Mouse (Mus musculus) limb, embryonic 10.5 days (tissue): ENCODE results near the gene Lhfp. TPM values are rescaled to one million over a fixed set of nuclear protein-coding genes. Genes with fewer than 3 reads are reported as not detected.

ENCODE experiments used
- DNase-seq: peaks from one replicate; pipeline ENCODE4 v3.0.0-alpha.2; 2017; ENCODE audit warnings: low spot score
- H3K27ac ChIP-seq: fragments of 300-500 bp; sonication (generic); 2 replicates; pipeline ENCODE4 v1.5.1; 2016; ENCODE audit warnings: mild to moderate bottlenecking
- H3K27me3 ChIP-seq: fragments of 300-500 bp; sonication (generic); 2 replicates; pipeline ENCODE4 v1.6.1; 2016; ENCODE audit warnings: low read depth, mild to moderate bottlenecking; ENCODE audit not compliant: poor library complexity, severe bottlenecking
- H3K36me3 ChIP-seq: fragments of 300-500 bp; sonication (generic); 2 replicates; pipeline ENCODE4 v1.6.1; 2016; ENCODE audit warnings: mild to moderate bottlenecking, moderate library complexity
- H3K4me1 ChIP-seq: fragments of 300-500 bp; sonication (generic); 2 replicates; pipeline ENCODE4 v1.6.1; 2016
- H3K4me3 ChIP-seq: fragments of 300-500 bp; sonication (generic); 2 replicates; pipeline ENCODE4 v1.5.1; 2016; ENCODE audit warnings: mild to moderate bottlenecking, moderate library complexity
- H3K9me3 ChIP-seq: fragments of 300-500 bp; sonication (generic); replicated peaks from 2 replicates; pipeline ENCODE4 v1.6.1; 2016; ENCODE audit warnings: mild to moderate bottlenecking
- WGBS: fragments of 180-500 bp; shearing (Covaris S2); methylation state at CpG from one replicate; pipeline ENCODE4 v1.1.7; 2016; 5-methylcytosine and 5-hydroxymethylcytosine counted together
- polyA plus RNA-seq: library from polyadenylated mRNA; unstranded; fragments of >200 nt; fragmentation: Nextera tagmentation; extraction: Ambion mirVana; gene quantifications from 2 replicates; pipeline ENCODE4 v1.2.1, GENCODE M21; 2016

Lhfp gene
- polyA plus RNA-seq, 1 experiment from 2014 or later, result 90.1 TPM

DNA sequence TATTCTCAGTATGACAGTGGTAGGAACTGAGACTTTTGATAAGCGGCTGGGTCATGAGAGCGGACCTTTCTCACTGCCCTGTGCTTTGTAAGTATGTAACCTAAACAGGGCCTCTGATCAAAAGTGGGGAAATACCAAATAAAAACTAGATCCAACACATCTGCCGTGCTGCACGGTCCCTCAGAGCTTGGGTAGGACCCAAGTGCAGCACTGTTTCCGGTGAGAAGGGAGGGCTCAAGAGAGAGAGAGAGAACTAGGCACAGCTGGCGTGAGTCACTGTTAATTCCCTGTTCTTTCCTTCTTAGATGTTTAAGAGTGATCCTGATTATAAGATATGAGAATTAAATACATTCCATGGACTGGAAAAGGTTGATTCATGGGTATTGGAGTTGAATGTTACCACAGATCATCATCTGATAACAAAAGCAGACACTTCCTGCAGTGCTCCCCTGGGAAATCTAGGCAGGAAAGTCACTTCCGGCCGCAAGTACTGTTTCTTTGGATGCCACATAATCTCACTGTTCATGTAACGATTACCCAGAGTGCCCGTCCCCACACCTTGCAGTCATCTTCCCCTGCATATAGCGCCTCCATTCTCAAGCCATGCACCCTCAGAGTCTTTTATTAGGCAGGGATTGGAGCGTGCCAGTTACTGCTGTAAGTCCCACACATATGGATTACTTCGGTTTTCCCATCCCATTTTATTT is 243.3 kb downstream of the Lhfp start:
- WGBS, result 82% methylated on average over 13 of the region's 13 CpGs
- Histone ChIP-seq H3K27me3 (no peaks in the 10 kb centered on the region), H3K27ac (no peak overlapping the region), H3K4me1 (peaks cover 15% of the 10 kb centered on the region), H3K4me3 (no peak overlapping the region), H3K9me3 (no peaks in the 10 kb centered on the region), H3K36me3 (no peaks in the 10 kb centered on the region)
- no peak for DNase-seq

DNA sequence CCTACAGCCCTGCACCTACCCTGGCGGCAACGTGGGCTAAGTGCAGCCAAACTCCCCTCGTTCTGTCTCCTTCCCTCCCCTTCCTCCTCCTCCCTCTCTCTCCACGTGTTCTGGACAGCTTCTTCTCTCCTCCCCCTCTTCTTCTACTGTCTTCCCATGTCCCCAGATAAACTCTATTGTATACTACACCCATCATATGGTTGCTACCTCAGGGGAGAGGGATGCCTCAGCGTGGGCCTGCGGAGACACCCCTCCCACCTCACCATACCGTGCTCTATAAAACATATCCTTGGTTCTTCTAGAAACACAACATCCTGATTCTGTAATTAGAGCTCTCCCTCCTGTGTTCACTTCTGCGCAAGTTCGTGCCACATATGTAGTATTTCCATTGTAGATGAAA is 247.3 kb downstream of the Lhfp start:
- H3K4me1 ChIP-seq, result peaks cover 37% of the 10 kb centered on the region

DNA sequence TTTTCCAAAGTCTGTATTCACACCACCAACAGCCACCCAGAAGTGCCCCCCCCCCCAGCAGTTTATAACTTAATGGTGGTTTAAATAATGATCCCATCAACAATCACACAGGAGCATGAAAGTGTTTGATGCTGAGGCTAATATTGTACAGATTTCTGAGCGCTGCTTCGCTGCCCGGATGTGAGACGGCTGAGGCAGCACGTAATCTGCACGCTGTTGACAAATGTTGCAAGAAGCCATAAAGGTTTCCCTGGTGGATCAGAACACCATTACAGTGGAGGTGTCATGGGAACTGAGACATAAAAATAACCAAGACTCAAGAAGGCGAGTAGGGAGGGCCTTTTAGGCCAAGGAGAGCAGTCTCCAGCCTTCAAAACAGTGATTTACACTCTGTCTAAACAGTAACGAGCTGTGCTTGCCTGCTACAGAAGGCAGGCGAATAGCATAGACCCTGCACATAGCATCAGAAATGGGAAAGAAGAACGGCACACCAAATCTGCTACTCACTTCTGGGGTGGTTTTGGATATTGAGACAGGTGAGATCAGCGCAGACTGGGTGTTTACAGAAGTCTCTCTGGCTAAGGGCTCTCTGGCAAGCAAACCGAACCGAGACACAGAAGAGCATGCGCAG is 248.4 kb downstream of the Lhfp start:
- no peak for DNase-seq
- Histone ChIP-seq H3K4me1 (peaks cover 39% of the 10 kb centered on the region), H3K4me3 (no peak overlapping the region), H3K27ac (0 out of 2 replicates have a peak overlapping the region, but pooled peaks have one; percentile 19), H3K36me3 (no peaks in the 10 kb centered on the region), H3K27me3 (no peaks in the 10 kb centered on the region), H3K9me3 (no peaks in the 10 kb centered on the region)
- WGBS, result 54% methylated on average over 14 of the region's 14 CpGs

More for the DNA sequence above, 247.3 kb downstream of the Lhfp start:
- H3K4me3 ChIP-seq, result no peak overlapping the region
- WGBS, result 53% methylated on average over 9 of the region's 9 CpGs
- peak overlapping the region; percentile 50; the same call in 1 of the 2 replicates for H3K27ac ChIP-seq
- H3K27me3 ChIP-seq, result no peaks in the 10 kb centered on the region
- no peak for DNase-seq
- no peaks in the 10 kb centered on the region for H3K36me3 ChIP-seq
- H3K9me3 ChIP-seq, result no peaks in the 10 kb centered on the region

DNA sequence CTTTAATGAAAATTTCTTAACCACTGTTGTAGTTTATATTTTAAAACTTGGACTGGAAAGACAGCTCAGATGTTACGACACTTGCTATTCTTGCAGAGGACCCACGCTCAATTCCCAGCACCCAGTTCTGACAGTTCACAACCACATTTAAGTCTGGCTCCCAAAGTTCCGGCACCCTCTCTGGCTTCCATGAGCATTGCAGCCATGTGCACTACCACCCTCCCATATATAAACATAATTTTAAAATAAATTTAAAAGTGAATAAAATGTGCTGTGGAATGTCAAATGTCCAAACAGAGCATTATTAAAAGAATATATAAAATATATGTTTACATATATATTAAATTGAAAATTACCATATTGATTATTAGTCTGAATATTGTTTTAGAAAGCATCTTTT is 249.9 kb downstream of the Lhfp start:
- Histone ChIP-seq H3K9me3 (no peaks in the 10 kb centered on the region), H3K27ac (no peak overlapping the region), H3K27me3 (no peaks in the 10 kb centered on the region), H3K4me3 (no peak overlapping the region), H3K4me1 (peaks cover 44% of the 10 kb centered on the region), H3K36me3 (no peaks in the 10 kb centered on the region)
- WGBS, result 95% methylated on average over 3 of the region's 3 CpGs
- no peak for DNase-seq

DNA sequence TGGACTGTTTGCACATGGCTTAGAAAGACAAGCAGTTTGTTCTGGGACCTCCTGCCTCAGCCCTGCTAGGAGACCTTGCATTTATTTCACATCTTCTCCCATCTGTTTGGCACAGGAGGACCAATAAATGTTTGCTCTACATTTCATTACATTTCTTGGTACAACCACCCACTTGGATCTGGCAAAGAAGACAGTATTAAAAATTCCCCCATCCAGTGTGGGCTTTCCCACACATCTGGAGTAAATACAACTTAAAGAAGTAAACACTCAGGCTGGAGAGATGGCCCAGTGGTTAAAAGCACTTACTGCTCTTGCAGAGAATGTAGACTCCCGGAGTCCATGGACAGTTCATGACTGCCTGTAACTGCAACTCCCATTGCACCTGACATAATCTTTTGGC is 250.6 kb downstream of the Lhfp start:
- whole genome bisulfite sequencing, result 62% methylated on average over 1 of the region's 1 CpGs
- Histone ChIP-seq H3K36me3 (no peaks in the 10 kb centered on the region), H3K27me3 (no peaks in the 10 kb centered on the region), H3K4me3 (no peak overlapping the region), H3K27ac (no peak overlapping the region), H3K9me3 (no peaks in the 10 kb centered on the region), H3K4me1 (peaks cover 49% of the 10 kb centered on the region)
- no peak for DNase-seq

DNA sequence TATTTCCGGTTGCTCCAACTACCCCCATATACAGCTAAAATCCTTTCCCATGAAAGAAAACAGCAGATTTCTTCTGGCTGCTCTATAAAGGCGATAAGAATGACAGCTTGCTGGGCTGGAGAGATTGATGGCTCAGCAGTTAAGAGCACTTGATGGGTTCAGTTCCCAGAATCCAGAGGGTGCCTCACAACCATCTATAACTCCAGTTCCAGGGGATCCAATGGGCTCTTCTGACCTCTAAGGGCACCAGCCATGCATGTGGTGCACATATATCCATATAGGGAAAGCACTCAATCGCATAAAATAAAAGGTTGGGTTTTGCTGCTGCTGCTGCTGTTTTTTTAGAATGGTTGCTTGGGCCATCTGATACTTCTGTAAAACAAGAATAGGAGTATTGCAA is 251.1 kb downstream of the Lhfp start:
- no peak overlapping the region for H3K4me3 ChIP-seq
- H3K27ac ChIP-seq, result no peak overlapping the region
- DNase-seq, result no peak
- H3K36me3 ChIP-seq, result no peaks in the 10 kb centered on the region
- 70% methylated on average over 3 of the region's 3 CpGs for WGBS
- peaks cover 49% of the 10 kb centered on the region for H3K4me1 ChIP-seq
- no peaks in the 10 kb centered on the region for H3K27me3 ChIP-seq
- no peaks in the 10 kb centered on the region for H3K9me3 ChIP-seq

DNA sequence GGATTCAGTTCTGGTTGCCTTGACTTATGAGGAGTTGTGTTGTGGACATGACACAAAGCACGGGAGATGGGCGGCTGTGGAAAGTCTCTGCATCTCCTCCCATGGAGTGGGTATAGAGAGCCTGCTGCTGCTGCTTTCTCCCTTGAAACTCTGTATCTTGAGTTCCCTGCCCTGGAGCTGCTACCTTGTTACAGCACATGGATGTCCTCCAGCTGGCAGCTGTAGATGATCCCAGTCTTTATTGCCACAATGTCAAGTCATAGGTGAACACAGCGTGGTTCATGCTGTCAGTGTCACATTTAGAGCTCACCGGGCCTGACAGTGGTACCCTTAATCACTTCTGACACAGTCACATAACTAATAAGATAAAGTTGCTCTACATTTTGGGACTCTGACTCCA is 251.7 kb downstream of the Lhfp start:
- DNase-seq, result no peak
- Histone ChIP-seq H3K9me3 (no peaks in the 10 kb centered on the region), H3K27ac (no peak overlapping the region), H3K4me3 (no peak overlapping the region), H3K27me3 (no peaks in the 10 kb centered on the region), H3K4me1 (peaks cover 49% of the 10 kb centered on the region), H3K36me3 (no peaks in the 10 kb centered on the region)
- WGBS, result 76% methylated on average over 4 of the region's 4 CpGs

DNA sequence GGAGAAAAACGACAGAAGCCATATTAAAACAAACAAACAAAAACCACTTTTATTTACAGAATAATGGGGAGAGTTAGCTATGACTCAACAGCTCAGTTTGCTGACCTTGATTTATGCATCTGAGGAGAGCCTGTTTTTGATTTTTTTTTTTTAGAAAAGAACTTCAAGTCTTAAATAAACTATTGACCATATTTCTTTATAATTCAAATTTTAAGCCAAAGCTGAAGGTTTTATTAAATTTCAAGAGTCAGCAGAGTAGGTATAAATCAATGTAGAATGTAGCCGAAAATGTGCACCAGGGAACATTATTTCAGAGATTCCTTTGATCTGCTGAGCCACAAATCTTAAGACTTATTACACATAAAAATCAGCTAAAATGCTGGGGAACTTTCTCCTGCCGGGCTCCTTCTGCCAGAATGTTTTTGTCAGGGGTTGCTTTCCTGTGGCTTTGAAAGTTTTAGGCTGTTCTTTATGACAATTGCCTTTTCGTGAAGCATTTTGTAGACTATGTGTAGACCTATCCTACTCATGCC is 252.6 kb downstream of the Lhfp start:
- no peak overlapping the region for H3K4me3 ChIP-seq
- 60% methylated on average over 4 of the region's 4 CpGs for WGBS

DNA sequence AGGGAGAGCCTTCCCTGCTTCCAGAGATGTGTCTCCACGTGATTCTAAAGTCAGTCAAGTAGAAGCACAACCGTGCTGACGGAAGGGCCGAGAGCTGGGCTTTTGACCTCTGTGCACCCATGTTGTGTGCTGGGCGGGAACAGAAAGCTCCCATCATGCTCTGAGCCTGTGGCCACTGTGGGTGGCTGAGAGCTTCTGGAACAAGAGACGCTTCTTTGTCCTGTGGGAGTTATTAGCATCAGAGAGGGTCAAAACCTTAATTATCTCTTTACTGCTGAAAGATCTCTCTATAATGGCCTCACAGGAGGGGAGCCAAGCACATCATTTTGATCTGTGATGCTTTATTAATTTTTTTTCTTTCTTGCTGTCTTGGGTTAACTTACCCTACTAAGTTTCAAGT is 253.5 kb downstream of the Lhfp start:
- H3K4me1 ChIP-seq, result peaks cover 31% of the 10 kb centered on the region
- H3K36me3 ChIP-seq, result no peaks in the 10 kb centered on the region
- H3K4me3 ChIP-seq, result no peak overlapping the region
- WGBS, result 62% methylated on average over 6 of the region's 6 CpGs
- peak overlapping the region; percentile 46 for H3K27ac ChIP-seq
- no peaks in the 10 kb centered on the region for H3K27me3 ChIP-seq
- H3K9me3 ChIP-seq, result no peaks in the 10 kb centered on the region
- no peak for DNase-seq

More for the DNA sequence above, 252.6 kb downstream of the Lhfp start:
- no peak for DNase-seq
- H3K9me3 ChIP-seq, result no peaks in the 10 kb centered on the region
- peaks cover 40% of the 10 kb centered on the region for H3K4me1 ChIP-seq
- no peaks in the 10 kb centered on the region for H3K27me3 ChIP-seq
- H3K27ac ChIP-seq, result no peak overlapping the region
- H3K36me3 ChIP-seq, result no peaks in the 10 kb centered on the region

DNA sequence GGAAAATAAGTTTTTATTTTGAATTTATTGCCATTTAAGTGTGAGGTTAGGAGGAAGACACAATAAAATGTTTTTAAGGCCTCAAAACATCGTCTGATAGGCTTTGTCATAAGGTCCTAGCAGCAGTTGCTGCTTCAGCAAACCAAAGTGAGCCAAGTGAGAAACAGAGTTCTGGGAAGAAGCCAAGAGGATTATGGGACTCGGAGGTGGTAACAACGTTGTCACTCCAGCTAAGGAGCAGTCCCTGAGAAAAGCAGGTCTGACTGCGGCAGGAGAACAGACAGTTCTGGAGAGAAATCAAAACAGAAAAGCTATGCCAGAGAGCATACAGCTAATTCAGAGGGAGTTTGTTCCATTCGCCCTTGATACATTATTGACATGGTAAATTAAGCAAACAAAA is 260.5 kb downstream of the Lhfp start:
- H3K27ac ChIP-seq, result no peak overlapping the region
- H3K4me1 ChIP-seq, result peaks cover 12% of the 10 kb centered on the region; the same call in 1 of the 2 replicates
- 80% methylated on average over 5 of the region's 5 CpGs for WGBS
- no peak for DNase-seq
- no peak overlapping the region for H3K4me3 ChIP-seq
- H3K36me3 ChIP-seq, result 0 out of 2 replicates have a peak, but pooled peaks cover 3% of the 10 kb centered on the region
- H3K27me3 ChIP-seq, result no peaks in the 10 kb centered on the region
- H3K9me3 ChIP-seq, result no peaks in the 10 kb centered on the region

DNA sequence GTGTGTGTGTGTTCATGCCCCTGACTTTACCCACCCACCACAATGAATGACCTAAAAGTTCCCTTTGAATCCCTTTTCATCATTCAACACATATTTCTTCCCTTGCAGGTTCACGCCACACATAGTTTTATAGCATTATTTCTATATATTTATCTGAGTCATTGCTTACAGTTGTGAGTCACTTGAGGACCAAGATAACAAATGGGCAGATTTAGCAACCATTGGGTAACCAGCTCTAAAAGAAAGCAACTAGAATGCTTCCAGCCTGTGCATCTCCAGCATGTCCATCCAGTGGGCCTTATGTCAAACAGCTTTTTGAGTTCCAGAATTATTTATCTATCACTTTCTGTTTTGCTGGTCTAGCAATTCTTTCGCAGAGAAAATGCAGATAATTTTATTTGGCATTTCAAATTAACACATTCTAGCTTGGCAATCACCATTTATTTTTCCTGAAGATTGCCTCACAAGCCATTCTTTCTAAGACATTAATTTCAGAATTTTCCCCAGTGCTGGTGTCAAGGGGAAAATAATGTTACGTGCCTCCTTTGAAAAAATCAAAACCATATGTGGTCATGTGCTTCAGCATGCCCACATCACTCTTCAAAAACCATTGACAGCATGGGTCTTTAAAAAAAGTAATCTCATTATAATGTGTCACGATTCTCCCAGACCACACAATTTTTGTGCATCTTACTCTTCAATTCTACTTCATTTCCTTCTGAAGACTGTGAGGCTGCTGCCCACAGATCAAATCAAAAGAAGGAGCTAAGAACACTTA is 263.0 kb downstream of the Lhfp start:
- Histone ChIP-seq H3K27ac (no peak overlapping the region), H3K9me3 (no peaks in the 10 kb centered on the region), H3K4me3 (no peak overlapping the region), H3K36me3 (0 out of 2 replicates have a peak, but pooled peaks cover 3% of the 10 kb centered on the region), H3K27me3 (no peaks in the 10 kb centered on the region), H3K4me1 (peaks cover 12% of the 10 kb centered on the region; the same call in 1 of the 2 replicates)
- DNase-seq, result no peak
- whole genome bisulfite sequencing, result 54% methylated on average over 4 of the region's 4 CpGs

DNA sequence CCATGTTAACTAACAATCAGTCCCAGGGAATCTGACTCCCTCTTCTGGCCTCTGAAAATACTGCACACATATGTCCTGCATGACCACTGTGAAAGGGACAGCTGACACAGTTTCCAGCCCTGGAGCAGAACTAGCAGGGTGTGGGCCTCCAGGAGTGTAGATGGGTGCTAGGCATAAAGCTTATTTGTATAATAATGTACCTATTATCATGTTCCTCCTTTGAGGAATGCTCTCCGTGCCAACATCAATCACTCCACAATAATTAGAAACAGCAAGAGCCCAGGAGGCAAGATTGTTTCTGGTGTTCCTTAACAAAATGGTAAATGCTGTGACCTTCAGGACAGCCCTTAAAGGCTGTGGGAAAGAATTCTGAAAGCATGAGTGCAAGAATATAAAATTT is 264.5 kb downstream of the Lhfp start:
- H3K27ac ChIP-seq, result no peak overlapping the region
- no peak for DNase-seq
- no peak overlapping the region for H3K4me3 ChIP-seq
- H3K4me1 ChIP-seq, result peaks cover 12% of the 10 kb centered on the region; the same call in 1 of the 2 replicates
- H3K36me3 ChIP-seq, result 0 out of 2 replicates have a peak, but pooled peaks cover 3% of the 10 kb centered on the region
- whole genome bisulfite sequencing, result 80% methylated on average over 1 of the region's 1 CpGs
- no peaks in the 10 kb centered on the region for H3K9me3 ChIP-seq
- no peaks in the 10 kb centered on the region for H3K27me3 ChIP-seq
